Mouse (Mus musculus) T-helper 17 cell (primary cell): ENCODE data around the gene Ctnna3.

ENCODE experiments used
- in situ Hi-C, 2 experiments: fragments of 300-600 bp; cut with MboI, MseI; formaldehyde crosslinking; loops; 1 replicate in 1 of 2; 2 replicates in 1 of 2; pipeline ENCODE4 v1.15.1; 2025; ENCODE audit warnings: high pct_unique_total_duplicates in 2 of 2

The Ctnna3 gene

DNA sequence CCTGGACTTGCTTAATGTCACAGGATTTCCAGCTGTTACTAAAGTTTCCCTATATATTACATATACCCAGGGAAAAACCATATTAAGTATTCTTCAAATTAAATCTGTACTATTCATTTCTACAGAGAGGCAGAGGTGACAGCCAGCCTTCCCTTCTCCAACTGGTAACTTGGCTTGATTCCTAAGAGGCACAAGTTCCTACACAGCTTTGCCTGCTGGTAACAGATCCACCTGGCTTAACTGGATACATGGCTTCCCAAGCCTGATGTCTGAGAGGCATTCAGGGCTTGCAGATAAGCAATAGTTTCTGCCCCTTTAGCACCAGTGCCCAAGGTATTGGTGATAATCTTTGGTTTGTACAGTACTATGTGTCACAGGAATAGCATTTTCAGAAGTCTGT, 470.0 kb downstream of the Ctnna3 start:
- in situ Hi-C loops, result no loop called here

DNA sequence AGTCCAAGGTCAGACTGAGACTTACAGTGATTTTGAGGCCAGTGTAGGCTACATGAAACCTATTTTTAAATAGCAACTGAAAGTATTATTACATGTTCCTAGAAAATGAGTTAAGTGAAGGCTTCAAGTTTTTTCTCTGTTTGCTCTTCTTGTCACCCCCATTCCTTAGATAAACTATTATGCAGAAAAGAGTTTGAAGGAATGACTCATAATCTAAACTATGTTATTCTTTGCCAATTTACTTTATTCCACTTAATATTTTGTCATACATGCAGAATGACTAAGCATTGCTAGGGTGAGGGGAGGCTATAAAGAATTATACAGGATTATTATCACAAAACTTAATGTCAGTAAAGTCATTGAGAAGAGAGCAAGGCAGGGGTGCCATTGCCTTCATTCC, 479.0 kb downstream of the Ctnna3 start:
- in situ Hi-C loops, result no loop called here

DNA sequence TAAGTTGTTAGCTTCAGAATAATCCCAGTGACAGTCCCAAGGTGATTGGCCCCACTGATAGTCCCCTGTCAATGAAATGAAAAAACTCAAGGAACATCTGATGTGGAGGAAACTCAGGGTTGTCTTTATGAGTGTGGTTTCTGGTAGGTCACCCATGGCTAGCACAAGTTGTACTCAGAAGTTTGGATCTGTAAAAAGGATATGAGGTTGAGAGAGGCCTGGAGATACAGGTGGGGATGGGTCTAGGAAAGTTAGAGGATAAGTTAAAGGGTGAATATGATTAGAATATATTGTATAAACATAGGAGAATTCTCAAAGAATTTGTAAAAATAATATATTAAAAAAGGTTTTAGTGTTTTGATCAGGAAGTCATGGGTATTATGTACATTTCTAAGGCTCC, 497.4 kb downstream of the Ctnna3 start, which contains the start of gene Gm10118:
Gm10118 (minus strand) TSS at position 101 of the 400 bp plus-strand sequence.
- in situ Hi-C loops, result no loop called here

DNA sequence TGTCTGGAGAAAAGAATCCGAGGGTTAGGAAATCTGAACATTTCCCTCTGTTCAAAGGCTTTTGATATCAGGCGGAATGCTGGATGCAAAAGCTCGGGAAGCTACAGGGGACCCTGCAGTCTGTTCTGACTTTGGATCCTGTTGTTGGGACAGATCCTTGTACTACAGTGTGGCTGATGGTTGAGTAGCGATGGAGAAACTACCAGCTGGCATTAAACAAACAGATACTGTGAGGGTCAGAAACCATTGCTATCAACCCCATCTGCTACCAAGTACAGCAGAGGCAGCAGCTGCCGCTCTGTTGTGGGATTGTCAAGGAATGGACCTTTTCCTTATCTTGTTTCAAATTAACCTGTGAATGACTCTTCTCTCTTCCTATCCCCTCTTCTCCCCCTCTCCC, 504.0 kb downstream of the Ctnna3 start:
- in situ Hi-C loops, result no loop called here

DNA sequence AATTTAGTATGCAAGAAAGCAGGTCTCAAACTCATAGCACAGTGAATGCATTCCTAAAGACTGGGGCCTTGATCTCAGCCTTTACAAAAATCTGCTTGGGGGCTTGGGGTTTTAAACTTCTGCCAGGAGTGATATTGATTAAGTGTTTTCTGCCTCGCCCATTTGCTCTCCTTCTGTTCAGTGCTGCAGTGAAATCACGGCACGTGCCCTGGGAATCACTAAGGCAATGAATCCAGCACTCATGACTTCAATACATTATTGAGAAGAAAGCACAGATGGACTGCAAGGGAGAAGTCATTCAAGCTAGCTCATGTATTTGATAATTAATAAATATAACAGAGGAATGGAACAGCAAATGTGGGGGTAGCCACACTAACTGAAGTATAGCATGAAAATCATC, 515.6 kb downstream of the Ctnna3 start:
- in situ Hi-C loops, result no loop called here

DNA sequence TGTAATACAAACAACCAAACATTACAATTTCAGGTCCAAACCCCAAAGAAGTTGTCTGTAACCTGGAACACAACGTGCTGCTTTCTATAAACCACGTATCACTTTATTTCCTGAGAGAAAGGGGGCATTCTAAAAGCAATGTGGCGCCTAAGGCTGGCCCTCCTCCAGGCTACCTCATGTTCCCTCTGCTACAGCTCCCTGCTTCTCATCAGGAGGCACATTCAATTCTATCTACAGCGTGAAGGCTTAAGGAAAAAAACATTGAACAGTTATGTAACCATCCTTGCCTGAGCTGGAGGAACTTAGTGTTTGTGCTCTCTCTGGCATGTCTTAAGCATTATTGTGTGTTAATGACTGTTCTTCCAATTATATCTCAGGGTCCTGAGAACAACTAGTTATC, 517.4 kb downstream of the Ctnna3 start:
- in situ Hi-C loops, result no loop called here

DNA sequence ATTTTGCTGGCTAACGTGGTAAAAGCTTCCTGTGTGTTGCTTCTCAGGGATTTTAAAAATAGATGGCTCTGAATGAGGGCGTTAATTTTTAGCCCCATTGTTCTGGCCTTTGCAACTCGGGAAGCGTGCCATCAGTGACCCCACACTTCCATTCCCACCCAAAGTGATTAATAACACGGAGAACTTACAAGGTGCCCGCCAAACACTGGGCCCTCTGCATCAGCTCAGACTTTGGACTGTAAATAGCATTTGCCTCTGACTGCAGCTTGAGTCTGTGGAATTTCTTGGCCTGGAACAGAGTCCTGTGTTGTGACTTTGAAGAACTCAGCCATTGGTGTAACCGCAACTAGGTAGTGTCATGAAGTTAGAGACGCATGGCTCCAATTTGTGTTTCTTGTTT, 521.0 kb downstream of the Ctnna3 start:
- in situ Hi-C loops, result no loop called here

DNA sequence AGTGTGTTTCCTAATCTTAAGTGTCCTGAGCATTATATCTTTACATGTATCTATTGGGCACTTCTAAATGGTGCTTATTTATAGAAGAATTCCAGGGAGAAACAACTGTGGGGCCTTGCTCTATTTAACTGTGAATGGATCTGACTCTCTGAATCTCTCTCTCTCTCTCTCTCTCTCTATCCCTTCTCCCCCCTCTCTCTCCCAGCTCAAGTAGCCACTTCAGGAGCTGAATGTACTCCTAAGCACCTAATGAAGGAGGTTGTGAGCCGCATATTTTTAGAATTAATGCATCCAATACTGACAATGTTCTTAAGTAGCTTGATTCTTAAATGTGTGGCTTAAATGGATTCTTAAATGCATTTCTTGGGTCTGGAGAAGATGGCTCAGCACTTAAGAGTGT, 521.6 kb downstream of the Ctnna3 start:
- in situ Hi-C loops, result no loop called here

DNA sequence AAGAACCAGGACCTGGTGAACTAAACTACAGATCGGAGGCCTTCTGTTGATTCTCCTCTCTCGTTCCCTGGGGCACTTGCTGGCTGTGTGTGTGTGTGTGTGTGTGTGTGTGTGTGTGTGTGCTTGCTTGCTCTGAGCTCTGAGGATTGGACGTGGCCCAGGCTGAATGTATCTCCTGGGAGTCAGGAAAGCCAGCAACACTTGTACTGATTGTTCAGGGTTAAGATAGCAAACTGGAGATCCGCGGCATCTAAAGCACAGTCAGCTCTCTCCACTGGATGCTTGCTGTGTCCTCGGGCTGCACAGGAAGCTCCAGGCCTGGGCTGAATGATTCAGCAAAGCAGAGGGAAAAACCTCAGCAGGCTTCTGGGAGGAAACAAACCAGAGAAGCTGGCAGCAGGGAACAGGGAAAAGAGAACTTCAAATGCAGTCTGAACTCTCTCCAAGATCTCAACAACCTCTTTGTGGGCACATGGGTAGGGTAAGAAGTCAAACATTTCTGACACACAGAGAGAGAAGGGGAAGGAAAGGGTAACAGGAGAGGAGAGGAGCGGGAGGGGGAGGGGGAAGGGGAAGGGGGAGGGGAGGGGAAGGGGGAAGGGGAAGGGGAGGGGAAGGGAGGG, 524.5 kb downstream of the Ctnna3 start:
- in situ Hi-C loops, result no loop called here

DNA sequence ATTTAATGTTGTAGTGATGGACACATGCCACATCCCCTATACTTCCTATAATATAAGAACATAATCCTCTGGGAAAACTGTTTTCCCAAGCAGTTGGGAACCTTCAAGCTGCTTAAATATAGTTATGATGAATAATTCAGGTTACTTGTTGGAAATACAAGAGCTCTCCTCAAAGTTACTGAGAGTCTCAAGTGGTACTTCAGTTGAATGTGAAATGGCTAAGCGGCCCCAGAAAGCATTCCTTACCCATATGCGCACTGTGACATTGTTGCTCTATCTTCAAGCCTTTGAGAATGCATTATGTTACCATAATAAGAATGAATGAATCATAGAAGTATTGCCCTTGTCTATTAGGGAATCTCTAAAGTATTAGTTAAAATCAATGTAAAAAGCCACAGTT, 542.4 kb downstream of the Ctnna3 start:
- in situ Hi-C loops, result no loop called here

DNA sequence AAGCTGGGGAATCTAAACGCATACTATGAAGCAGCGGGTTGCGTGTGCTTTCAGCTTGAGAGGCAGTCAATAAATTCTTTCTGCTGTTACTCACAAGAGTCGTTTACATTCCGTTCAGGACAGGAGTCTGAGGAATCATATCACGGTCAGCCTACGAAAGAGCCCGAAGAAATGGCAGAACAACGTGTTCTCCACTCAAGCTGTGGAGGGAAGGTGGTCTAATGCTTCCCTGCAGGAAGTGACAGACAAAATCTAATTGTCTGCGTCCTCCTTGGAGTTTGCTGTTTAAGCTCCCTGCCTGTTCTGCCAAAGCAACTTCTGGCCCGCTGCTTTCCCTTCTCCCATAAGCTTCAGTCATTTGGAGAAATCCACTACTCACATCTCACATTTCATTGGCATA, 548.2 kb downstream of the Ctnna3 start:
- in situ Hi-C loops, result no loop called here

DNA sequence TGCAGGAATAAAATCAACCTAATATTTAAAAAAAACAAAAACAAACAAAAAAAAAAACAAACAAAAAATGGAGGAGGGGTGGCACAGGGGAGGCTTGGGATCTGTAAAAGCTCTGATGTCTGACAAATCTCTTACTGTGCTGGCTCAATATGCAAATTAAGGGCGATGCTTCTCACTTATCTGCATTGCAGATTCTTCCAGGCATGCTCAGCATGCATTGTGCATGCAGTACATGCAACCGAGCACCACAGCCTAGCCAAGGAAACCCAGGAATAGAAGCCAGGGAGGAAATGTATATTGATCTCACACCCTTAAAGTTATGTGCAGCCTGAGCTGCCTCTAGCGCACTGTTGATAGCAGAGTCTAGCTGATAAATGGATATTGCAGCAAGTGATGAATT, 548.6 kb downstream of the Ctnna3 start:
- in situ Hi-C loops, result no loop called here

DNA sequence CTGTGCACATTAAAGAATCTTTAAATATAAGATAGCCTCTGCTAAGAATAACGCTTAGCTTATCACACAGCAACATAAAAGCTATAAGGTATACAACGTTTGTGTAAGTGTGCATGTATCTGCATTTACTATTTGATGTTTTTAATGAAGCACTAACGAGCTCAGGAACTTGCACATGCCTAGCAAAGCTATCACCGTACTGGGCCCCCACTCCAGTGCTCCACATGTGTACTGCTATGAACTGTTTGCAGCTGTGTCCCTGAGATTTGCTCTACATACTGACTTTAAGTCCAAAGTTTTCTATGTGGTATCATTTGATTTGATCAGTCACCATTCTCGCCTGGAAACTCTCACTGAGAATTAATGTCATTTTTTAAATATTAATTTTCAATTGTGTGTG, 549.1 kb downstream of the Ctnna3 start:
- in situ Hi-C loops, result no loop called here

DNA sequence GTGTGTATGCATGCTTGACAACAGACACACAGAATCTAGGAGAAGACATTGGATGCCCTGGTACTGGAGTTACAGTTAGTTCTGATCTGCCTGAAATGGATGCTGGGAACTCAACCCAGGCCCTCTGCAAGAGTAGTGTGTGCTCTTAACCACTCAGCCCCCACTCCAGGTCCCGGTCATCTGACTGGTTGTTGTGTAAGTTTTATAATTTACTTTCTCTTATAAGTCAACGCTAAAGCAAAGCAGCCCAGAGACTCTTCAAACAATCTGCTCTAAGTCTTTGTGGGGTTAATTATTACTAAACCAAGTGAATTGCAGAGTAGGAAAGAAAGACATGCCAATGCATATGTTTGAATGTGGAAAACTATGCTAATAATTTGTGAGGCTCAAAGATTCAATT, 549.5 kb downstream of the Ctnna3 start:
- in situ Hi-C loops, result no loop called here

DNA sequence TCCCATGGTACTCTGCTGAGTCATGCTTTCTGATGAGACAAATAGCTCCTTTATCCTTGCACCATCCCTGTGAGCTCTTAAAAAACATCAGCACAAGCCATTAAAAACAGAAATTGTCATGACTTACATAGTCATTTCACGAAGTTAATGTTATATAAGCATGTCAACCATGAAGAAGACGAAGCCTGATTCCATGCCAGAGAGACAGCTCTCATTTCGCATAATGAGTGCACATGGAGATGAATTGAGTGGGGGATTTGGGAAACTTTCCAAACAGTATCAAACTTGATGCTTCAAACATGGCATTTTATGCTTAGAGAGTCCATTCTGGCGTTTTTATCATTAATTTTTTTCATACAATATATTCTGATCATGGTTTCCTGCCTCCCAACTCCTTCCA, 555.7 kb downstream of the Ctnna3 start:
- in situ Hi-C loops, result no loop called here

DNA sequence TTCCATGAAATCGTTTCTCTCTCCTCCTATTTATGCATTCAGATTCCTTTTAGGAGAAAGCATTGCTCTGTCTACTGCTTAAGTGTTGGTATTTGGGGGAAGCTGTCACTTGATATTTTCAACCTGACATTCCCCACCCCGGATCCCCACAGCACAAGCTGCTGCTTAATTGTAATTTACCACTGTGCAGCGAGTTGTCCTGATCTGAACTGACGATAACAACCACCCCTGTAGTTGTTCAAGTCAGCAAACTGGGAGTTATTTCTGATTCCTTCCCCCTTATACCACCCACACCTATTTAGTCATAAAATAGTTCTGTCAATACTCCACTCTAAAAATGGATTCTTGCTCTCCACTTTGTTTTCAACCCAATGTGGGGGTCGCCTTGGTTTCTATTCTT, 564.4 kb downstream of the Ctnna3 start:
- in situ Hi-C loops, result no loop called here

DNA sequence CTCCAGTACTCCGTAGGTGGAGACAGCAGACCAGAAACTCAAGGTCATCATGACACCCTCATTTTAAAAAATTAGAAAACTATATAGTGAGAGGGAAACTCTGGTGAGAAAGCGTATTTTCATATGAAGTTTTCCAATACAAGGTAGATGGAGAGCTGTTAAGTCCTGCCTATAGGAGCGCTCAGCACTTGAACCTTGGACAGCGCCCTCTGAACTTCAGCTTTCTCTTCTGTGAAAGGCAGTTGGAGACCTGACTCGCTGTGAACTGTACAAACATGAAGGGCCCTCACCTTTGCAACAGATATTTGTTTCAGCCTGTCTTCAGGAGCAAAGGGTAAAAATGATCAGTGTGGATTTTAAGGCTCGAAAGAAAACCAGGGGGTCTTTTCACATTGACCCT, 571.6 kb downstream of the Ctnna3 start:
- in situ Hi-C loops, result no loop called here

DNA sequence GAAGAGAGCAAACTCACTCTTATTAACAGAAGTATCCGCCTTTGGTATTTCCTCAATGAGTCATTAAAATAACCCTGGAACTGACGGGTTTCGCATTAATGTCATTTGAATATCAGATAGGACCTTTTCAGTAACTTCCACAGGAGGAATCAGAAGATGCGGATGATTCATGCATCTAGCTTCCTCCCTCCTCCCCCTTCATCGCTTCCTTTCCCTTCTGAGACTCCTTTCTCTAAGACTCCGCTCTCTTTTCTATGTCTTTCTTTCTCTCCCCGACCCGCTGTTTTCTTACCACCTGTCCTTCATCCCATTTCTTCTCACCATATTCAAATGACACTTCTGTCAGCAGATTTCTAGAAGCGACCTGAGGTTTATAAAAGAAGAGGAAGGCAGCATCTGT, 572.1 kb downstream of the Ctnna3 start:
- in situ Hi-C loops, result no loop called here

DNA sequence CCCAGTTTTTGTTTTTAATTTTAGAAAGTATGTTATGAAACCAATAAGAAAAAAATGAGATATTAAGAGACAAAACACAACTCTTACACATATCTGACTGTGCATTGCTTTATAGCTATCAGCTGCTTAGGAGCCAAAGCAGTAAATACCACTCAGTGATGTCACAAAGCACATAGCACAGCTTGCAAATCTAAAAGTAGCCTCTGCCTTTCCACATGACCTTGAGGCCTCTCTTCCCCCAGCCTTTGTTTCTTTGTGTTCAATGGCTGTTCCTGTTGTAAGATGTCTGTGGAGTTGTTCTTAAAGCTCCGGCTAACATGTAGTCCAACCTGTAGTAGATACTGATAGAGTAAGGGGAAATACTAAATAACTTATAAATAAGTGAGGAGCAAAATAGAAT, 590.4 kb downstream of the Ctnna3 start:
- in situ Hi-C loops, result no loop called here

DNA sequence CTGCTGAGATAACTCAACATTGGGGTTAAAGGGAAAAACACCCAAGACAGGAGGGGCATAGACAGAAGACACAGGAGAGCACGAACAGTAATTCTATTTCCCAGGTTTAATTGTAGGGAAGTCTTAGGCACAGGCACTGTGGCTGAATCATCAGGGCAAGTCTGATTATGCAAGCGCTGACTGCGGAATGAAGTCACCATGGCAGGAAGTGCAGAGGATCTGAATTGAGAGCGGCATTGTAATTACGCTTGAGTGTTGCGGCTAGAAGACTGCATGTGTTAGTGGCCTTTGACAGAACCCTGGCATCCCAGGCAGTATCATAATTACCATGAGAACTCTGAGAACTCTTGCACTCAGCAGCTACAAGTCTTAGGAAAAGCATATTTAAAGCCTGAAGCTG, 593.4 kb downstream of the Ctnna3 start:
- in situ Hi-C loops, result no loop called here

DNA sequence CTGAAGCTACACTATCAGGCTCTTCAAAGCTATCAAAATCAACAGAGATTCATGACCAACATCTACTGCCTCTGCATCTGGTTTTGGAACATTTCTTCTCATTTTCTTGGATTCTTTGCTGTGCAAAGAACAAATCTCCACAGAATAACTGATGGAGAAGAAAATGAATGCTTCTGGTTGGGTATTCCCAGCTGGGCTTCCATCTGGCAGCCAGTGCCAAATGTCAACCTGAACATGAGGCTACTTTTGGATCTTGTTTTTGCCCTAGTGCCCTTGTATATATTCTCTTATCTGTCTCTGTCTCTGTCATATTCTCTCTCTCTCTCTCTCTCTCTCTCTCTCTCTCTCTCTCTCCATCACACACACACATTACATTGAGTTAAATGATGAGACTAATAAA, 601.0 kb downstream of the Ctnna3 start:
- in situ Hi-C loops, result no loop called here

DNA sequence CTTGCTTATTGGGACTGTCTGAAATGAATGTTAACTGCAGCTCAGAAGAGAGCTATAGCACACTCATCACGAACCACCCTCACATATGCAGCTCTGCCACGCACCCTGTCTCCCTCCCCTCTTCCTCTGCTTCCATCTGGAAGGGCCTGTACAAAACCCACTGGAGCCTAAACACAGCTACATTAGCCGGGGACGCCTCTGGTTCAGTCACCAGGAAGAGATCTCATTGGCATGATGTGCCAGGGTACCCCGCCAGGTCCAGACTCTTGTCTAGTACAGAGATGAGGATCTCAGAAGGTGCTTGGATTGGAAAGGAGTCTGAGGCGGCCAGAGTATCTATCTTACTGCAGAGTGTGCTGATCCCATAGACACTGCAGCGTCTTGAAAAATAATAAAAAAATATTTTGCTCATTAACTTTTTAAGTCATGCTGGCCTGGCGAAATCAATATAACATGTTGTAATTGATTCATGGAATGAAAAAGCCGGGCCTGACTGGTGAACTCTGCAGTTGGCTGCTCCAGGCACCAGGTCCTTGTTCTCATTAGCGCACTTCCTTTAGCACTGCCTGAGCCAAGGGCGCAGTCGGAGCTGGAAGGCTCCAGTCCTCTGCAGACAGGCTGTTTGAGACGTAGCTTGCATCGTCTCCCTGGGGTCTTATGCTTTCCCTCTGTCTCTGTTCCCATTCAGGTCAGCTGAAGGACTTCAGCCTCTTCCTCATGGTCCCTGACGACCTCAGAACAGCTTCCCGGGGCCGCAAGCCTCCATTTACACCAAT, 610.0 kb downstream of the Ctnna3 start:
- in situ Hi-C loops, result no loop called here

DNA sequence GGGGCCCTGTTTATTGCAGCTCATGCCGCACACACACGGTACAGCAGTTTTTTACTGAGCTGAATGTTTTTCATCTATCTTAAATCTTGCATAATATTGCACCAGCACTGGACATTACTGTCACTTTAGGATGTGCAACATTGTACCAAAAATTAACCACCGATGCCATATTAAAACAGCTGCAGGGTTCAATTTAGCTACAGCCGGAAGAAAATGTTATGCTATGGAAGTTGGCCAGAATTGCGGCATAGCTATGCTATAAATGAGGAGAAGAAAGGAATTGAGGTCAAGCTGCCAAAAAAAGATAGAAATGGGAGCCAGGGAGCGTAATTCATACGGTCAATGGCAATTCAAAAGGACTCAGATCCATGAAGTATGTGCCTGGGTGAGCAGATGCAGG, 611.3 kb downstream of the Ctnna3 start:
- in situ Hi-C loops, result no loop called here

DNA sequence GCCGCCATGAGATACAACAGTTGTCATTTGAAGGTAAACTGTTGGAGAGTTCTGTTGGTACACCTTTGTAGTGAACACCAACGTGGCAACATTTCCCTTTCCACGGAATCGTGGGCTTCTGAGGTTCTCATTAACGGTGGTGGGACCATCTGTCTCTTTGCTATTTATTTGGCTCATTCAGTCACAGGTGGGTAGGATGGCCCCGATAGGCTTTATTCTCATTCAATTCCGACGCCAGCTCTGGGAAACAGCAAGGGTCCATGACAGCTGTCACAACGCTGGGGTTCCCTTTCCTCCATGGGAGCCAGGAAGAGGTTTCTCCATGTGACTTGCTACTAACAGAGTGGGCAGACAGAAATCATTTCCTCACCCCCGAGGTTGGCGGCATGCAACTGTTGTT, 612.0 kb downstream of the Ctnna3 start:
- in situ Hi-C loops, result no loop called here
